Mouse (Mus musculus): ENCODE data around the gene Tjap1. TPM values are rescaled to one million over a fixed set of nuclear protein-coding genes. Genes with fewer than 3 reads are reported as not detected.
A peak's percentile ranks its signal among the peaks of the same experiment; 100 is the strongest.

Tjap1 gene
- total and polyA plus RNA-seq, 3 experiments: 12.9 to 41.2 TPM; not detected in 1

DNA sequence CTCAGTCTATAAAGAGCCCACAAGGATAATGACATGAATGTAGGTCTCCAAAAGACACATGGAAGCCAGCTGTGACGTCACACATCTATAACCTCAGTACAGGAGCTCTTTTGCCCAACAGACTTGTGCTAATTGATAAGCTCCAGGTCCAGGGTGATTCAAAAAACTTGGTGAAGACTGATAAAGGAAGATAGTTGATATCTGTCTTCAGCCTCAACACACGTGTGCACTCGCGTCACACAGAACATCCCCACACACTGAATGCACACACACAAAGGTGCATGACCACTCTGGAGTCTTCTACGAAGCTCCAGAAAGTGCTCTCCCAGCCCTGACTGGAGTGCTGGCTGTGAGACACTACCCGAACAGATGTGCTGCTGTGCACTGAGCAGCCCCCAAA lies 45.7 kb downstream of the Tjap1 start (continued):
- no peak for TF ChIP-seq MAZ (IDR thresholded peaks at IDR 0.05; ENCODE audit: low read depth, low read length)
- TF ChIP-seq GABPA (IDR thresholded peaks at IDR 0.05; ENCODE audit: low read depth, low read length): no peak
- no peak for TF ChIP-seq USF2 (IDR thresholded peaks at IDR 0.05; ENCODE audit: borderline replicate concordance in 1 of 2, insufficient read depth in 1 of 2, low read depth in 1 of 2, low read length in 2 of 2)
- no peak for TF ChIP-seq RAD21 (IDR thresholded peaks at IDR 0.05; ENCODE audit: low read depth, low read length)
- no peak for TF ChIP-seq MYB (IDR thresholded peaks at IDR 0.05; ENCODE audit: low read depth, low read length)
- peak; percentile 14 to 52; a peak in 1 of 4 replicates for TF ChIP-seq EP300 (IDR thresholded peaks at IDR 0.05; ENCODE audit: low read depth in 1 of 2, low read length in 2 of 2)
- no peak for TF ChIP-seq MXI1 (IDR thresholded peaks at IDR 0.05; ENCODE audit: low read depth, low read length)

DNA sequence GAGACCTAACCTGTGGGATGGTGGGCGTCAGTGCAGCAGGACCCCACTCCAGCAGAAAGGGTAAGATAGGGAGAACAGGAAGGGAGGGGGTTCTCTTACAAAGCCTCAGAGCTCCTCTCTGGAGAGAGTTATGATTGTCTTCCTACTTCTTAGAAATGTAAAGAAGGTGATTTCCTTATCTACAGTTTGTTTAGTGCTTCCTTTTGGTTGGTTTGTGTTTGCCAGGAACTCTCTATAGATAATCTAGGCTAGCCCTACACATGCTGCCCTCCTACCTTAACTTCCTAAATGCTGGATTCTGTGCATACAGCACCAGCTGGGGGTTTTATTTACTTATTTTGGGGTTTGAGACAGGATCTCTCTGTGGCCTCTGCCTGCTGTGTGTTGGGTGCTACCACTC lies 46.8 kb downstream of the Tjap1 start:
- peak overlapping the region; percentile 48 for H3K27ac ChIP-seq (ENCODE audit: control insufficient read depth, low read depth, low read length)
- peaks cover 19 to 33% of the 10 kb centered on the region in 2 experiments for H3K36me3 ChIP-seq (ENCODE audit: control insufficient read depth in 1 of 2, insufficient read depth in 2 of 2, low read length in 2 of 2)
- TF ChIP-seq MYB (IDR thresholded peaks at IDR 0.05; ENCODE audit: low read depth, low read length) (no peak), CHD2 (IDR thresholded peaks at IDR 0.05; ENCODE audit: low read length) (no peak), MXI1 (IDR thresholded peaks at IDR 0.05; ENCODE audit: low read depth, low read length) (no peak), ETS1 (IDR thresholded peaks at IDR 0.05; ENCODE audit: low read depth, low read length) (peak; percentile 60; the same call in 1 of the 2 replicates), ELF1 (IDR thresholded peaks at IDR 0.05; ENCODE audit: low read depth, low read length) (no peak), MAZ (IDR thresholded peaks at IDR 0.05; ENCODE audit: low read depth, low read length) (no peak), KAT2A (conservative IDR thresholded peaks at IDR 0.05; ENCODE audit: low read depth, low read length) (no peak), RCOR1 (IDR thresholded peaks at IDR 0.05; ENCODE audit: low read depth, low read length) (peak; percentile 81), E2F4 (IDR thresholded peaks at IDR 0.05; ENCODE audit: borderline replicate concordance, low read depth, low read length) (no peak), USF2 (IDR thresholded peaks at IDR 0.05; ENCODE audit: borderline replicate concordance in 1 of 2, insufficient read depth in 1 of 2, low read depth in 1 of 2, low read length in 2 of 2) (no peak), TAL1 (IDR thresholded peaks at IDR 0.05; ENCODE audit: low read length) (no peak), MAX (IDR thresholded peaks at IDR 0.05; ENCODE audit: low read length) (no peak), SMC3 (IDR thresholded peaks at IDR 0.05; ENCODE audit: low read depth, low read length) (no peak), RAD21 (IDR thresholded peaks at IDR 0.05; ENCODE audit: low read depth, low read length) (no peak), MEF2A (IDR thresholded peaks at IDR 0.05; ENCODE audit: extremely low read depth, insufficient replicate concordance, low read depth, low read length, poor library complexity, severe bottlenecking) (no peak), JUND (IDR thresholded peaks at IDR 0.05; ENCODE audit: low read depth, low read length) (no peak), POLR2AphosphoS5 (IDR thresholded peaks at IDR 0.05; ENCODE audit: borderline replicate concordance, low read depth, low read length) (no peak), TBP (IDR thresholded peaks at IDR 0.05; ENCODE audit: low read depth, low read length) (no peak), TCF12 (IDR thresholded peaks at IDR 0.05; ENCODE audit: low read depth, low read length) (peak; percentile 43), SIN3A (IDR thresholded peaks at IDR 0.05; ENCODE audit: low read length) (peak; percentile 59), HCFC1 (IDR thresholded peaks at IDR 0.05; ENCODE audit: low read depth, low read length) (no peak), GABPA (IDR thresholded peaks at IDR 0.05; ENCODE audit: low read depth, low read length) (no peak), USF1 (IDR thresholded peaks at IDR 0.05; ENCODE audit: low read depth, low read length) (no peak), UBTF (IDR thresholded peaks at IDR 0.05; ENCODE audit: borderline replicate concordance, insufficient read depth, low read depth, low read length) (no peak), CHD1 (IDR thresholded peaks at IDR 0.05; ENCODE audit: low read depth, low read length) (no peak), POLR2AphosphoS2 (IDR thresholded peaks at IDR 0.05; ENCODE audit: low read length) (no peak), BHLHE40 (IDR thresholded peaks at IDR 0.05; ENCODE audit: borderline replicate concordance, low read depth, low read length) (no peak; the same call in 1 of the 2 replicates), GATA1 (IDR thresholded peaks at IDR 0.05; ENCODE audit: low read depth, low read length) (peak; percentile 82), MYC (IDR thresholded peaks at IDR 0.05; ENCODE audit: low read depth, low read length) (peak; percentile 49; the same call in 1 of the 2 replicates), EP300 (IDR thresholded peaks at IDR 0.05; ENCODE audit: low read depth in 1 of 2, low read length in 2 of 2) (peak; percentile 54 to 72; a peak in 2 of 4 replicates), ZC3H11A (IDR thresholded peaks at IDR 0.05; ENCODE audit: low read depth, low read length) (no peak), CTCF (IDR thresholded peaks at IDR 0.05 in 2 of 3, conservative IDR thresholded peaks at IDR 0.05 in 1 of 3; ENCODE audit: control insufficient read depth in 1 of 3, insufficient read depth in 1 of 3, low read depth in 2 of 3, low read length in 3 of 3, poor library complexity in 1 of 3, severe bottlenecking in 1 of 3) (no peak), ZKSCAN1 (IDR thresholded peaks at IDR 0.05; ENCODE audit: low read depth, low read length) (no peak)

More for the DNA sequence above, 46.8 kb downstream of the Tjap1 start:
- Histone ChIP-seq H3K9me3 (replicated peaks; ENCODE audit: insufficient read depth, low read length) (no peaks in the 10 kb centered on the region), H3K4me1 (ENCODE audit: control insufficient read depth in 1 of 2, insufficient read depth in 2 of 2, low read length in 2 of 2) (peaks cover 16 to 18% of the 10 kb centered on the region in 2 experiments), H3K27me3 (ENCODE audit: control insufficient read depth in 1 of 2, insufficient read depth in 2 of 2, low read length in 2 of 2) (no peaks in the 10 kb centered on the region), H3K9ac (ENCODE audit: control insufficient read depth, low read depth, low read length, poor library complexity, severe bottlenecking) (no peak overlapping the region; the same call in 1 of the 2 replicates), H3K79me2 (ENCODE audit: control insufficient read depth, insufficient read depth, low read length, poor library complexity) (no peaks in the 10 kb centered on the region), H3K4me3 (ENCODE audit: control insufficient read depth in 1 of 2, insufficient read depth in 1 of 2, low read depth in 2 of 2, low read length in 2 of 2) (no peak overlapping the region)
- DNase-seq (ENCODE audit: low read depth, low spot score): peak; percentile 57

Measured in MEL (cell line).